Mouse (Mus musculus) inflammation-experienced regulatory T-cells, adult 6 months (primary cell): ENCODE measurements around the gene Maneal. TPM values are rescaled to one million over a fixed set of nuclear protein-coding genes. Genes with fewer than 3 reads are reported as not detected.

Source experiments
- ATAC-seq: one replicate; pipeline ENCODE4 v1.8.0; 2017
- polyA plus RNA-seq, 3 experiments: library from polyadenylated mRNA; unstranded; fragments of 100-300 nt; shearing (Covaris generic); gene quantifications; one replicate each; pipeline ENCODE4 v1.2.1; 2017

The Maneal gene
- under 1 TPM; 0.30 to 0.88 (median 0.60) TPM for polyA plus RNA-seq

DNA sequence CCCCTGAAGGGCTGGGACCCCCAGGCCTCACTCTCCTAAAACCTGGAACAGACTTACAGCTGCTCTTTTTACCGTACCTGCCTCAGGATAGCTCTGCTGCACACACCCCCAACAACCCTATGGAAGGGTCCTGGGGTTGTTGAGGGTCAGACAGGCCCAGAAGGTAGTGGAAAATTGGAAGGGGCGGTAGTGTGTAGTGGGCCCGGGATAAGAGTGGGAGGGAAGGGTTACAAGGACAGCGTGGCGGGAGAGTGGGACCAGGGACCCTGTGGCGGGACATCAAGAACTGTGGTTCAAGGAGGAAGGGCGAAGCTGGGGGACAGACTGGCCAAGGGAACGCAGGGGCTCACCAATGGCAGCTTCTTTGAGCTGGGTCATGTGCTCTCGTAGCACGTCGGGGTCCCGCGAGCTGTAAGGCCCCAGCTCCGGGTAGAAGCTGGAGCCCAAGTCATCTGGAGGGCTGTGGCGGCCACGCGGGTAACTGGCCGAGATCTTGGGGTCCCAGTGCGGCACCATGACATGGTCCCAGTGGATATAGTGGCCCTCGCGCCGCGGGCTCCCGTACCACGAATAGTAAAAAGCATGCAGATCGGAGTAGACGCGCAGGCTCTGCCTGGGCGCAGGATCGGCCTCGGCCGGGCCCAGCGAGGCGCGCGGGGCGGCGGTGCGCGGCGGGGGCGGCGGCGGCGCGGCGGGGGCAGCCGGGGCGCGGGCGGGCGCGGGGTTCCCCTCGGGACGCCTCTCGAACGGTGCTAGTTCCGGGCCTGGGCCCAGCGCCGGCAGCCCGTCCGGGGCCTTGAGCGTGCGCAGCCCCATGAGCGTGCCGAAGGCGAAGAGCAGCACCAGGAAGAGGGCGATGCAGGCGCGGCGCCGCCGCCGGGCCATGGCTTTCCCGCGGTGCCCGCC is at the start of gene Maneal:
Gene Maneal (minus strand): TSS at position 889 of the 906 bp plus-strand sequence.
- peak; percentile 41 for ATAC-seq

DNA sequence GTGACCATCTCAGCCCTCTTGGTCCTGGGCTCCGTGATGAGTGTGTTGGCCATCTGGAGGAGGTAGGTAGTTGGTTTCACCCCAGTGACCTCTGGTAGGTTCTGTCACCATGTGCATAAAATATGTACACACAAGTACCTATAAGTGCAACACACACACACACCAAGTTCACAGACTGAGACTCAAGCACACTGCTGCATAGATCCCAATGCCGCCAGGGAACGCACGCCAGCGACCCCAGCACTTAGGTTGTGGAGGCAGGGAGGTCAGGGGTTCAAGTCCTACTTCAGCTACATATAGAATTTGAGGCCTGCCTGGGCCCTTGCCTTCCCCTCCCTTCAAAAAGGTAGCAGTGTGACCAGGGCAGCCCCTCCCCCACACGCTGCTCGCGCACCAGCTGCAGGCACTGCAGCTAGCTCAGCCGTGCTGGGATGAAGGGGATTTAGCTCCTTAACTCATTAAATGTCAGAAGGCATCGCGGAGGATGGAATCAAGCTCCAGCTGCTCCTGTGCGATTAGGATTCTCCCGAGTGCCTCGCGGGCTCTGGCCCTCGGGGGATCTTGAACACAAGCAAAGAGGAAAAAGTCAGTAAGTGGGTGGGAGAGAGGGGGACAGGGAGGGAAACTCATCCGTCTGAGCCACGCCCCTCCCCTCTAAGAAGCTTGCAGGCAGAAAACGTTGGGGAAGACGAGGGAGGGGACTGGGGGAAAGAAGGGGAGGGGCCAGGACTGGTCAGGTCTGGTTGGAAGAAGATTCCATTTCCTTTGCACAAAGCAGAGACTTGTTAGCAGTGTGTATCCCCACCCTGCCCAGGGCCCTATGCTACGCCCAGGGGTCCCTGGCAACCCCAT is 44.2 kb upstream of the Maneal start:
- no peak for ATAC-seq

DNA sequence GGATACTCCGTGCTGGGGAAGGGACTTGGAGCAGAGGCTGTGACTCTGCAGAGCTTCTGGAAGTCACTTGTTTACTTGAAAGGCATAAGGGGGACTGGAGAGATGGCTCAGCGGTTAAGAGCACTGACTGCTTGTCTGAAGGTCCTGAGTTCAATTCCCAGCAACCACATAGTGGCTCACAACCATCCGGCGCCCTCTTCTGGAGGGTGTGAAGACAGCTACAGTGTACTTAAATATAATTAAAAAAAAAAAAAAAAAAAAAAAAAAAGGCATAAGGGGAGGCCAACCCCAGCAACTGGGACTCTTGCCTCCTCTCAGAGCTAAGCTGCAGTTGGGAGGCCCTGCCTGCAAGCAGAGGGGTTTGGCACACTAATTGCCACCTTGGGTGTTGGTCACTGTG is 43.4 kb upstream of the Maneal start:
- ATAC-seq: no peak

DNA sequence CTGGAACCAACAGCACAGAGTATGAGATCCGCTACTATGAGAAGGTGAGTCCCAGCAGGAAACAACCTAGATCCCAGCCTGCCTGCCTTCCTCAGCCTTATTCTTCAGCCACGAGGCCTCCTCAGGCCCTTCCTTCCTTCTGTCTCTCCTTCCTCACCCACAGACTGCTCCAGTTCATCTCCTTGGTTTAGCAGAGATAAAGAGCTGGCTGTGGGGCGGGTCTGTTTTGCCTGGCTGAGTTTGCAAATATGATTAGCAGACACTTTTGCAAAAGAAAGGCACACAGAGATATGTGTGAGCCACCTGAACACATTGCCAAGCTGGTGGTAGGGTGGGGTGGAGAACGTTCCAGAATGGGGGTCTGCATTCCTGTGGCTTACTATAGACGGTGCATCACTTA is 37.9 kb upstream of the Maneal start:
- no peak for ATAC-seq

DNA sequence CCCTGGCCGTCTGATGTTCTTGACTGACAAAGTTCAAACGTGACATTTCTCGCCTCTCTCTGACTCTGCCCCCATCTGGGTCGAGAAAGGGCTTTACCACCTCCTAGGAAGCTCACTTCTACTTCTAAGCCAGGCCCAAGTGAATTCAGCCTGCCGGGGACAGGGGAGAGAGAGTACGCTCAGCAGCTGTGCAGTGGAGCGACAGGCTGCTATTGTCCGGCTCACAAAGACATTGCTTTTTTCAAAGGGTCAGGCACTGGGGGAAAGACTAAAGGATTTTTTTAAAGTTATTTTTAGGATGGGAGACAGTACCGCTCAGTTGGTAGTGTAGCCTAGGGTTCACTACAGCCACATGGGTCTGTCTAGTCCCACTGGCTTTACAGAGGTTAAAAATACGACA is 36.5 kb upstream of the Maneal start:
- no peak for ATAC-seq

DNA sequence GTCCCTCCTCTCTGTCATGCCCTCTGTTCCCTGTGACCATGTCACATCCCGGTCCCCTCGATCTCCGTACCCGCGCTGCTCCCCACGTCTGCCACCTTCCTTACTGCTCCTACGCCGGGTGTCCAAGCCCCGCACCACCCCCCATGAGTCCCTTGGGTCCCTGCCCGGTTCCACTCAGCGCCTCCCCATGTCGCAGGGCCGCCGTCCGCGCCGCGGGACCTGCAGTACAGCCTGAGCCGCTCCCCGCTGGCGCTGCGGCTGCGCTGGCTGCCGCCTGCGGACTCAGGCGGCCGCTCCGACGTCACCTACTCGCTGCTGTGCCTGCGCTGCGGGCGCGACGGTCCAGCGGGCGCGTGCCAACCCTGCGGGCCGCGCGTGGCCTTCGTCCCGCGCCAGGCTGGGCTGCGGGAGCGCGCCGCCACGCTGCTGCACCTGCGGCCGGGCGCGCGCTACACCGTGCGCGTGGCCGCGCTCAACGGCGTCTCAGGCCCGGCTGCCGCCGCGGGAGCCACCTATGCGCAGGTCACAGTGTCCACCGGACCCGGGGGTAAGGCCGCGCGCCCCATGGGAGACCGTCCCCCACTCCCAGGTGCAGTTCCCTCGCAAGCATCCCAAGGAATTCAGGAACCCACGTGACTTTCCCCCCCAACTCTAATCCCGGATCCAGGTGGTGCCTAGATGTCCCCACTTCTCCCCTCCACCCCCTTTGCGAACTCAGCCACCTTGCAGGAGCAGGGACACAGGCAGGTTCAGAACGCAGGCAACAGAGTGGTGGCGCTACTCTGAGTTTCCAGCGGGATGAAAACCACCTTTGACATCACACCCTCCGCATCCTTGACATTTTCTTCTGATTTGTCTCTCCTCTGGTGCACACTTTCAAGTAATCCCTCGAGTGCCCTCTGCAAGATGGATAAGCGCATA is 32.8 kb upstream of the Maneal start:
- ATAC-seq: no peak

DNA sequence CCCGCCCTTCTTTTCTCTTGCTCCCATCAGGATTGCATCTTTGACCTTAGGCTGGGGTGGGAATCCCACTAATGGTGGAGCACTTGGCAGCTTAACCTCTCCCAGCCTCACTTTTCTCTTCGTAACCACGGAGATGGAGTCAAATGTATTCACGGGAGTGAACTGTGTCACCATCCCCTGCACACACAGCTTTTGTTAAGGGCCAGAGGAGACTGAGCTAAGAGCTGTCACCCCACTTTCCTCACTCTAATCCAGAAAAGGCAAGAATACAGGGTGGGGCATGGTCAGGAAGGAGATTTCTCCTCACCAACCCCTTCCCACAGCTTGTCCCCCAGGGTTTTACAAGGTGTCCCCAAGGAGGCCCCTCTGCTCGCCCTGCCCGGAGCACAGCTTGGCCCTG is 31.8 kb upstream of the Maneal start:
- no peak for ATAC-seq

DNA sequence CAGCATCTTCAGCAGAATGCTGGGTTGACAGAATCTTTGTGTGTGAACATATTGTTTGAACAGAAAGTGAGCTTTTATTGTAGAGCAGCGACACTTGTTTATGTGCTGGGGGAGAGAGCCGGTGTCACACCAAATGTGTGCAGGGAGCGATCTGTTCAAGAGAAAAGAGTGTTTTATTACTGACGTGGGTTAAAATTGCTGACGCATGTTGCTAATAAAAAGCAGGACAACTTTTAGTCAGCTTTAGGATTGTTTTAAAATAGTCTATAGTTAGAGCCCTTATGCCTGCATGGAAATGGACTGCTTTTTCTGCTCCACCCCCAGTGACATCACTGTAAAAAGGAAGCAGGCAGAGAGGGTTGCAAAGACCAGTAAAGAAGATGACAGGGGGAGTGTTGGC is 28.9 kb upstream of the Maneal start:
- ATAC-seq: no peak

DNA sequence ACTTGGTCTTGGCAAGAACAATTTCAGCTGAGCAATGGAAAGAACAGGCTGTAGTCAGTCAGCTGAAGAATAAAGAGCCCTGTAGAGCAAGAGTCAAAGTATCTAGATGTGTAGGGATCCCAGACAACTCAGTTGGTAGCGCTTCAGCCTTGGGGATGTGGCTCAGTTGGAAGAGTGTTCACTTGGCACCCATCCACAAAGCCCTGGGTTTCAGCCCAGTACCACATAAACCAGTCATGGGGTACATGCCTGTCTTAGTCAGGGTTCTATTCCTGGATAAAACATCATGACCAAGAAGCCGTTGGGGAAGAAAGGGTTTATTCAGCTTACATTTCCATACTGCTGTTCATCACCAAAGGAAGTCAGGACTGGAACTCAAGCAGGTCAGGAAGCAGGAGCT is 28.0 kb upstream of the Maneal start:
- no peak for ATAC-seq

DNA sequence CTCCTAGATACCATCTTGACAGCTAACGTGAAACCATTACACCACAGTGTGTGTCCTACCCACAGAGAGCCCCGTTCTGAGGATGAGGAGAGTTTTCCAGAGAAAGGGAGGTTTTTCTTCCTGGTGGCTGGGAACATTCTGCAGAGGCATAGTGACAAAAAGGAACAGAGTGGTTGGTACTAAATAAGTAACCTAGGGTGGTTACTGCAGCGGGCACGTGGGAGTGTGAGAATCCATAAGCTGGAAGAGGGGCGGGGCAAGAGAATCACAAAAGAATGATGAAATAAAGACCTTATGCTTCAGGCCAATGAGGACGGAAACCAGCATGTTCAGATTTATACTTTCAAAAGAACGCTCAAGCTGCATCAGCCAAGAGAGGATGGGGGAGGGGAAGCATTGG is 26.7 kb upstream of the Maneal start:
- no peak for ATAC-seq

DNA sequence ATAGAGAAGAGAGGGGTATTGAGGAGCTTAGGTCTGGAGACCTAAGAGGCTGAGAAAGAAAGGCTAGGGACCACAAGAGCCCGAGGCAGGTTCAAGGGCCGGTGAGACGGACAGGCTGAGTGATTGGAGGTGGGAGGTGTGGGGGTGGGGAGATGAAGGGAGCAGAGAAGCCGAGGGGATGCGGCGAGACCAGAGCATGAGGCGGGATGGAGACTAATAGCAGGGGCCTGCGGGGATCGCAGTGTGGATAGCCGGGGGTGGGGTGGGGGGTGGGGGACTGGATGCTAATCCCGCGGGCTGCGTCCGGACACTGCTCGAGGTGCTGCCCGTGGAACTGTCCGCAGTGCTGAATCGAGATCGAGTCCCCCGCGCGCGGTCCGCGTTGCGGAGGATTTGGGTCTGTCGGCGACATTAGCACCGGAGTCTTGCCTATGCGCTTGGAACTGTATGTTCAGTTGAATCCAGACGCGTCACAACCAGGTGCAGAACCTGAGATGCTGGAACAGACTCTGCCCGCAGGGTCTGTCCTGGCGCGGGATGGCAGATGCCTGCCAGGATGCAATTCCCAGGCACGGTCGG is 20.3 kb upstream of the Maneal start:
- no peak for ATAC-seq

DNA sequence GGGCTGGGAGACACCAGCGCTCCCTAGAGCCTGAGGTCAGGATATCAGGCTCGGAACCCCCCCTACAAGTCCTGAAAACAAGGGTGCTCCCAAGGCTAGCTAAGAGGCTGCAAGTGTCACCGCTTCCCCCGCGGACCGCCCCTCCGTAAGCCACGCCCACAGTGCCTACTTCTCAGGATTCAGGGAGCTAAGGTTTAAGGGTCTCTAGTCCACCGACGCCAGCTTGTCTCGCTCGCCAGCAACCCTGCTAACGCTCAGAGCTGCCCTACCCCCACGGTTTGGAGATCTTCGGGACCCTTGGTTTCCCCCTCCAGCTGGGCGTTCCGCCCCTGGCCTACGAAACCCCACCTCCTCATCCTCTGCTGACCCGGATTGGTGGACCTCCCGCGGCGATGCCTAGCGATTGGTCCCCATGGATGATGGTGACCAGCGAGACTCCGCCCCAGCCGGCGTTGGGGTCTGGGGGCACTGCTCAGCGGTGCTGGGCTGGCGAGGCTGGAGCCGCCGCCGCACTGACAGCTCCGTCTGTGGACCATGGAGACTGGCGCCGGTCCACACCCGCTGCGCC is 19.5 kb upstream of the Maneal start:
- no peak for ATAC-seq

DNA sequence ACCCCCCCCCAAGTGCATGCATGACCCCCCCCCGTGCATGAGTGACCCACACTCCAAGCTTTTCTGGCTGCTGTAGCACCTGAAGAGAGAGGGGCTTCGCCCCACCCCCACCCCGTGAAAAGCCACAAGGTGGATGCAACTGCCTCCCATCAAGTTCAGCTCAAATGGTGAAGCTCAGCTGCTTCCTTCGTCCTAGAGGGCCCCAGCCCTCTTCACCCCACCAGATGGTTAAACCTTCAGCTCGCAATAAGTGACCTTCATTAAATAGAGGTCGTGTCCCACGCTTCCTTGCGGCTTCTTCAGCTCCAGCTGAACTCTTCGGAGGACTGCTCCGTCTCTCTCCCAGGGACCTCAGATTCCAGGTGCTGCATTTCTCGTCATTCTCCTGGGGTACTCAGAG is 18.6 kb upstream of the Maneal start, which contains the start of gene Epha10:
Gene Epha10 (plus strand): TSS at position 301 of the 400 bp plus-strand sequence.
- no peak for ATAC-seq

DNA sequence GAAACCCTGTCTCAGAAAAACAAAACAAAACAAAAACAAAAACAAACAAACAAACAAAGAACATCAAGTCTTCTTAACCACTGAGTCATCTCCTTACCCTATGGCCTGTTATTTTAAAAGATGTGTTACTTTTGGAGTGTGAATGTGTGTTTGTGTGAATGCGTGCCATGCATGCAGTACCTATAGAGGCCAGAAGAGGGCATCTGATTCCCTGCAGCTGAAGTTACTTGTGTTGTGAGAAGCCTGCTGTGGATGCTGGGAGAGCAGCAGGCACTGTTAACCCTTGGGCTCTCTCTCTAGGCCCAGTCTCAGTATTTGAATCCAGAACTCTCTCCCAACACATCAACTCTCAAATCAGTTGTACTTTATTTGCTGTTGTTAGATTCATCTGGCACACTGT is 10.7 kb upstream of the Maneal start:
- no peak for ATAC-seq

DNA sequence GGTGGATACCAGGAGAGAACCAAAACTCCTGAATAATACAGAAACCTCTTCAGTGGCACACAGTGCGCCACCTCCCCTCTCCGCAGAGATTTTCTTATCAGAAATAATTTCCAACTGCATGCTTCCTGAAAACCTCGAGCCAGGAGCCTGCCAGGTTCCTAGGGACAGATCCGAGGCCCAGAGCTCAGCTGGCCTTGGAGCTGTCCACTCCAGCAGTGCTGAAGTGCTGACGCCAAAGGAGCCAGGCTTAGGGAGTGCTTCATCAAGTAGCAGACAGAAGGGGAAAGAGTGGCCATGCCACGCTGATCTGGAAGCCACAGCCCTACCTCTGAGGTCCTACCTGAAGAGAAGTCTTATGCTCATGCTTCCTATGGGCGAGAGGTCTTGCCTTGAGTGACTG is 1.5 kb downstream of the Maneal start:
- ATAC-seq: no peak

DNA sequence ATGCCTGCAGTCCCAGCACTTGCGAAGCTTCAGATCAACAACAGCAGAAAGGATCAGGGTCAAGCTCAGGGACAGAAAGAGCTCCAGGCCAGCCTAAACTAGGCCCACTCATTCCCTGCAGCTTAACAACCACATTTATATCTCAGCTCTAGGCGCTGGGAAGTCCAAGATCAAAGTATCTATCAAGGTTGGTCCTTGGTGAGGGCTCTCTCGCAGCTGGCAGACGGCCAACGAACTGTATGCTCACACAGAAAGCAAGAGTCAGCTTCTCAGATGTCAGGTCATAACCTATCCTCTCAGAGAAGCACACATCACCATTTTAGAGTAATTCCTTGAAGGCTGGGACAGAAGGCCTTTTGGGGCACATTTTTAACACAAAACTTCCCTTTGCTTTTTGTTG is 3.6 kb downstream of the Maneal start:
- ATAC-seq: no peak

DNA sequence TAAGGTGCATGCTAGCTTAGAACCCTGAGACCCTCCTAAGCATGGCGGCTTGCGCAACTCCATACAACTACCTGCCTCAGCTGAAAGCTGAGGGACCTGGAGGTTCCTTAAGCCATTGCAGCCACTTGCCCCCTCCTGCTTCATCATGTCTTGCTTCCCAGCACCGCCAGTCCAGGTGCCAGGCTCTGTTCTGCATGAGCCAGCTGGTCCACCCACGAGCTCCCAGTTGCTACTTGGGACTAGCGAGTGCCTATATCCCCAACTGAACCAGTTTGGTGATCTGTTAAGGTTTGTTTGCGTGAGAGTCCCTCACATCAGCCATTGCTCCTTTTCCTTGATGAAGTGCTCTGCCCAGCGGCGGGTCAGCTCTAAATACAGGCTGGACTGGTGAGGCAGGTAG is 5.7 kb downstream of the Maneal start:
- ATAC-seq: no peak

DNA sequence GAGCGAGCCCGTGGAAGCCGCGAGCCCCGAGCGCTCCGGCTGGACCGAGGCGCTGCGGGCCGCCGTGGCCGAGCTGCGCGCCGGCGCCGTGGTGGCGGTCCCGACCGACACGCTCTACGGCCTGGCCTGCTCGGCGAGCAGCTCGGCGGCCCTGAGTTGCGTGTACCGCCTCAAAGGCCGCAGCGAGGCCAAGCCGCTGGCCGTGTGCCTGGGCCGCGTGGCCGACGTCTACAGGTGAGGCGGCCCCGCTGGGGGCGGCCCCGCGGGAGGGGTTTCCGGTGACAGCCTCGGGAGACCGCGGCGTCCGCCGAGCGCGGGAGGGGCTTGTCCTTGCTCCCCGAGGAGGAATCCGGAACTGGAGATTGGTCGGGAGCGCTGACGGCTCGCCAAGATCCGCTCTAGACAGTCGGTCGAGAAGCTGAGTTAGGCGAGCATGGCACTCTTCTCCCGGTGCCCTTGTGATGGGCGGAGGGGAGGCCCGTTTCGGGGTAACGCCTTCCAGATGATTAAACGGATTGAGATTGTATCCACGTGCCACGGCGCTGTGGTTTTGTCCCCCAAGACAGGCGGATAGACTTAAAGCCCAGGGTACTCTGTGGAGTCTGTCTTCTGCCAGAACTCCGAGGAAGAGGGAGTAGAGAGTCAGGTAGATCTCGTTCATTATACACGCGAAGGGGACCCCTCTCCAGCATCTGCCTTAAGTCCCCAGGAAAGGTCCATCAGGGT is 10.9 kb downstream of the Maneal start, which contains the start of gene 1110065P20Rik:
Gene 1110065P20Rik (minus strand): TSS at position 264 of the 726 bp plus-strand sequence.
- peak; percentile 67 for ATAC-seq

DNA sequence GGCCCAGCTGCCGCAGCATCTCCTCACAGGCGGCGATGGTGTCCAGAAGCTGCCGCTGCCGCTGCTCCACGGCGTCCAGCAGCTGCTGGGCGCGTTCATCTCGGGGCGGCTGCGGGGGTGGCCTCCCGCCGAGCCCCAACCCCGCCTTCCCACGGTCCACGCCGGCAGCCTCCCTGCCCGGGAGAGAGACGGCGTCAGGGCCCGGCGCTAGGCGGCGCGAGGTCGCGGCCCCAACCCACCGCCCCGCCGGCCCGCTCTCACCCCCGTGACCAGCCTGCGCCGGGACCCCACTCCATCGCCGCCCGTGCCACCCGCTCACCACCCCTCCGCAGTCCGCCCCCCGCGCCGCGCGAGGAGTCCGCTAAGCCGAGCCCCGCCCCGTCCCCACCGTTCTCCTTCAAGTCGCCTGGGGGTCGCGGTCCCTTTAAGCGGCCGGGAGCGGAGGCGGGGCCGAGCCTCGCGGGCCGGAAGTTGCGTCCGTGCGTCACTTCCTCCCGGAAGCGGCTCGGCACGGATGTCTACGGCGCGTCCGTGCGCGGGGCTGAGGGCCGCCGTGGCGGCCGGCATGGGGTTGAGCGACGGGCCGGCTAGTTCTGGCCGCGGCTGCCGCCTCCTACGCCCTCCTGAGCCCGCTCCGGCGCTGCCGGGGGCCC is 11.6 kb downstream of the Maneal start, which contains the start of gene Yrdc:
Gene Yrdc (plus strand): TSS at position 419 of the 653 bp plus-strand sequence.
- peak; percentile 83 for ATAC-seq

DNA sequence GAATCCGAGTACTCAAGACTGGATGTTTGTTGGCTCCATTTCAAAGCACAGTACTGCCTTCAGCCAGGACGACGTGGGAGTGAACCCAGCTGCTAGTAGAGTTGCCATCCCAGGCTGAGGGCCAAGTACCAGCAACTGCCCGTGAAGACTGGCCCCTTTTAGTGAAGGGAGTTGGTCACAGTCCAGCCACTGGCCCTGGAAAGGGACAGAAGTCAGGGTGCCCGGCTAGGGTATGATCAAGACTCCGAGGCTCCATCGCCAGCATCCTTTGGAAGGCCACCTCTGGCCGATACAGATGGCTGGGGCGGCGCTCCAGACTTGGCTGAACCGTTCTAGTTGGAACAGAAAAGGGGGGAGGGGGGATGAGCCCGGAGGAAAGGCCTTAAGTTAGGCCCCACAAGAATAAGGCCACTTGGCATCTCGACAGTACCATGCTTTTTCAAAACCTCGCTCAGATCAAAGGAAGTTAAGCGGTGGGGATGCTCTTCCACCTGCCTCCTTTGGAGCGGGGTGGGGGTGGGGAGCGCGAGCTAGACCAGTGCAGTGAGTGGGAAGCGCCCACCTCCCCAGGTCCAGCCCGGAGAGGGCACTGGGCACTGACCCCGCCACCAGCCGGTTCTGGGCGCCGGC is 12.2 kb downstream of the Maneal start:
- ATAC-seq: no peak
